Mouse (Mus musculus): ENCODE data around the gene Hrasls5. TPM values are rescaled to one million over a fixed set of nuclear protein-coding genes. Genes with fewer than 3 reads are reported as not detected.

Hrasls5 gene
- polyA plus RNA-seq, 1 experiment from 2014 or later, result not detected

DNA sequence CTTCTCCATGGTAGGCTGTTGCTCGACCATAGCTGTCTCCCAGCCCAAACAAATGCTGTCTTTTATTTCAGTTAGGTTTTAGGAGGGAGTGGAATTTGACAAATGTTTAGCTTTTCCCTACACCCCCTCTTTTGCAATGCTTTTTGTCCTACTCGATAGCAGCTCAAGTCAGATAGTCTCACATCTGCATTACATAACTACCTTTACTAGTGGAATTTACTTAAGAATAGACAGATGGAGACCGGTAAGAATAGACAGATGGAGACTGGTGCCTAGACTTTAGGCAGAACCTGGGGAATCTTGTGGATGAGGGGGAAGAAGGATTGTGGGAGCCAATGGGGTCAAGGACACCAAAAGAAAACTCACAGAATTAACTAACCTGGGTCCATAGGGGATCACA, 28.7 kb upstream of the Hrasls5 start:
- Histone ChIP-seq H3K9ac (no peak overlapping the region), H3K27ac (no peak overlapping the region), H3K9me3 (replicated peaks) (no peaks in the 10 kb centered on the region), H3K4me2 (no peak overlapping the region), H3K4me3 (replicated peaks) (no peak overlapping the region), H3K4me1 (replicated peaks) (peaks cover 10% of the 10 kb centered on the region; the same call in 1 of the 2 replicates), H3K27me3 (no peaks in the 10 kb centered on the region), H3K36me3 (peaks cover 24% of the 10 kb centered on the region)
- 72% methylated on average over 3 of the region's 3 CpGs for WGBS (ENCODE audit: insufficient replicate concordance)
- ATAC-seq (ENCODE audit: low read depth) (no peak), DNase-seq (no peak)

- H3K4me2 ChIP-seq, result no peak overlapping the region
- no peak overlapping the region for H3K27ac ChIP-seq
- DNase-seq (no peak), ATAC-seq (ENCODE audit: low read depth) (no peak)
- peaks cover 9% of the 10 kb centered on the region; the same call in 1 of the 2 replicates for H3K4me1 ChIP-seq (replicated peaks)
- no peak overlapping the region for H3K9ac ChIP-seq
- no peaks in the 10 kb centered on the region for H3K27me3 ChIP-seq
- H3K36me3 ChIP-seq, result peaks cover 24% of the 10 kb centered on the region
- 87% methylated on average over 8 of the region's 8 CpGs for WGBS (ENCODE audit: insufficient replicate concordance)
- no peak overlapping the region for H3K4me3 ChIP-seq (replicated peaks)
- no peaks in the 10 kb centered on the region for H3K9me3 ChIP-seq (replicated peaks)
Observed at GRCm38 (mm10) chr19:7585279-7585678, 27.1 kb upstream of the Hrasls5 start.

- H3K9ac ChIP-seq, result no peak overlapping the region
- H3K36me3 ChIP-seq, result peaks cover 24% of the 10 kb centered on the region
- DNase-seq, result no peak
- no peak overlapping the region for H3K27ac ChIP-seq
- H3K4me3 ChIP-seq (replicated peaks), result no peak overlapping the region
- 89% methylated on average over 6 of the region's 6 CpGs for WGBS (ENCODE audit: insufficient replicate concordance)
- H3K4me1 ChIP-seq (replicated peaks), result peaks cover 4% of the 10 kb centered on the region; the same call in 1 of the 2 replicates
- no peaks in the 10 kb centered on the region for H3K9me3 ChIP-seq (replicated peaks)
- H3K4me2 ChIP-seq, result no peak overlapping the region
- H3K27me3 ChIP-seq, result no peaks in the 10 kb centered on the region
- no peak for ATAC-seq (ENCODE audit: low read depth)
Observed at GRCm38 (mm10) chr19:7585764-7586163, 26.6 kb upstream of the Hrasls5 start.

DNA sequence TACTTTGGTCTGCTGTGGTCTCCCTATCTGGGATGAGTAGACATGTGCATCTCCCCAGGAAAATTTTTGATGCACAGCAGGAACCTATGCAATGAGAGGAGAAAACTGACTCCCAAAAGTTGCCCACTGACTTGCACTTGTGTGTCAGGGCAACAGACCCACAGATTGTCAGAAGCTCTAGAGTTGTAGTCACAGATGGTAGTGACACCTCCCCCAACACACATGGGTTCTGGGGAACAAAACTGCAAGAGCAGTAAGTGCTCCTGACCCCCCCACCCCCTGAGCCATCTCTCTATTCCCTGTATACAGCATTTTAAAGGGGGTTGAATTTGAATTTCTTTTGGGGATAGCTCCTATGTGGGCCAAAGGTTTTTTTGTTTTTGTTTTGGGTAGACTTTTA, 21.5 kb upstream of the Hrasls5 start:
- Histone ChIP-seq H3K4me3 (replicated peaks) (no peak overlapping the region), H3K36me3 (peaks cover 14% of the 10 kb centered on the region), H3K9ac (no peak overlapping the region), H3K27me3 (no peaks in the 10 kb centered on the region), H3K4me2 (no peak overlapping the region), H3K4me1 (replicated peaks) (no peaks in the 10 kb centered on the region), H3K9me3 (replicated peaks) (no peaks in the 10 kb centered on the region), H3K27ac (no peak overlapping the region)
- DNase-seq, result no peak
- ATAC-seq (ENCODE audit: low read depth), result no peak

DNA sequence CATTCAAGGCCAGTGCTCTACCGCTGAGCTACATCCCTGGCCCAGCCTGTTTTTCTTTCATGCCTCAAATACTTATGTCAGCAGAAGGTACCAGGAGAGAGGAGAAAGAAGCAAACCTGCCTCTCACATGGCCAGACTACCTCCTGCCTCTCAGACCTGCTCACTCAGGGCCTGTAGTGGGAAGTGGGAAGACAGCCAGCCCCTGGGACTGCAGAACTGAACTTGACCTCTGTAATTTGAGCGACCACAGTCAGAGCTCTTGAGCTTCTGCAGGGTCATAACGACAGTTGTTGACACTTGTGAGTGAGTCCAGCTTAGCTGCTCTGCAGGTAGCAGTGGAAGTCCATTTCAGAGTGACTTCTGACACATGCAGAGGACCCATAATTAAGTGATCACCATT, 20.3 kb upstream of the Hrasls5 start:
- no peaks in the 10 kb centered on the region for H3K27me3 ChIP-seq
- no peak overlapping the region for H3K4me3 ChIP-seq (replicated peaks)
- no peaks in the 10 kb centered on the region for H3K9me3 ChIP-seq (replicated peaks)
- ATAC-seq (ENCODE audit: low read depth), result no peak
- H3K36me3 ChIP-seq, result peaks cover 7% of the 10 kb centered on the region; the same call in 1 of the 2 replicates
- H3K9ac ChIP-seq, result no peak overlapping the region
- no peak overlapping the region for H3K27ac ChIP-seq
- no peak for DNase-seq
- no peaks in the 10 kb centered on the region for H3K4me1 ChIP-seq (replicated peaks)
- WGBS (ENCODE audit: insufficient replicate concordance), result 58% methylated on average over 3 of the region's 3 CpGs
- no peak overlapping the region for H3K4me2 ChIP-seq

DNA sequence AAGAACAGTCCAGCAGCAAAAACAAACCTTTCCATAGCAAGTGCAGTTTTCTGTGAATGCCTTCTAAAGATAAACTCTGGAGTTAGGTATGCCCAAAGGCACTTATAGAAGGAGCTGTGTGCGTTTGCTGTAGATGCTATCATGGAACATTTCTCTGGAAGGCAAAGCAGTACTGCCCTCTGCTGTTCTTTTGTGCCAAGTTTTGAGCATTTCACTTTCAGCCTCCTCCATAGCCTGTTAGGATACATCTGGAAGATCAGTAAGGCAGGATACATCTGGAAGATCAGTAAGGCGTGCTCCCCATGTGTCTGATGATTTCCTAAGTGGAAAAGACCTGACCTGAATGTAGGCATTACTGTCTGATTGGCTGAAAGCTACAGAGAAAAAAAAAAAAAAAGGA, 16.8 kb upstream of the Hrasls5 start:
- Histone ChIP-seq H3K4me2 (no peak overlapping the region), H3K9me3 (replicated peaks) (no peaks in the 10 kb centered on the region), H3K9ac (no peak overlapping the region), H3K27ac (no peak overlapping the region), H3K27me3 (no peaks in the 10 kb centered on the region), H3K4me1 (replicated peaks) (no peaks in the 10 kb centered on the region), H3K36me3 (no peaks in the 10 kb centered on the region), H3K4me3 (replicated peaks) (no peak overlapping the region)
- DNase-seq (no peak), ATAC-seq (ENCODE audit: low read depth) (no peak)
- 8% methylated on average over 2 of the region's 2 CpGs for WGBS (ENCODE audit: insufficient replicate concordance)

DNA sequence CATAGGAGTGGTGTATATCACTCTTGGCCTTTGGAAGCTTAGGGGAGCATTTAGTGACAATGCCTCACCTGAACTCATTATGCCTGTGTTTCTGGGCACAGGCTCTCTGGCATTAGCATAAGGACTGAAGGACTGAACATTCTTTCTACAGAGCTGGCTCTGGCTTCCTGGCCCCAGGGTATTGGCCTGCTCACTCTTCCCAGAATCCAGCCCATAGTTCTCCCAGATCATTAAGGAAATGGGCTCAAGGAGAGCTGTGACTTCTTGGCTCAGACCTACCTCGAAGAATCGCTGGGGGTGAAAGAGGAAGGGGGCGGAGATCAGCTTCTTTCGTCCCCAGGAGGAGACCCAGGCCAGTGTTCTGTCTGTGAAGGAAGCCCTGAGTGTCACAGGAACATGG, 13.9 kb upstream of the Hrasls5 start:
- ATAC-seq (ENCODE audit: low read depth) (no peak), DNase-seq (no peak)
- no peak overlapping the region for H3K4me3 ChIP-seq (replicated peaks)
- H3K27me3 ChIP-seq, result no peaks in the 10 kb centered on the region
- no peaks in the 10 kb centered on the region for H3K4me1 ChIP-seq (replicated peaks)
- no peaks in the 10 kb centered on the region for H3K36me3 ChIP-seq
- no peak overlapping the region for H3K9ac ChIP-seq
- no peak overlapping the region for H3K27ac ChIP-seq
- H3K4me2 ChIP-seq, result no peak overlapping the region
- 32% methylated on average over 4 of the region's 4 CpGs for WGBS (ENCODE audit: insufficient replicate concordance)
- no peaks in the 10 kb centered on the region for H3K9me3 ChIP-seq (replicated peaks)

DNA sequence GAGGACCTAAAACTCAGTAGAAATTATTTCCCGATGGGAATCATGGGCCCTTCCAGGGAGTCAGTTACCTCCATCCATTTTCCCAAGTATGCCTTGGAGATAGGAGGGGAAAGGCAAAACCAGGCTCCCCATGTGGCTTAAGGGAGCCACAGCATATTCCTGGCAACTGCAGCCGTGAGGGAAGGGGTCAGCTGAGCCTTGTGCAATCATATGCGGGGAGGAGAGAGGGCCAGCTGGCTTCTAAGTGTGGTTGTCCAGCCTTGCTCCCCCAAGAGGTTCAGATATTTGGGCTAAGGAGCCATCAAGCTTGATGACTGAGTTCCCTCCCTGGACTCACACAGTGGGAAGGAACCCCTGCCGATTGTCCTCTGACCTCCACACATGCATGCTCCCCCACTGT, 10.8 kb upstream of the Hrasls5 start:
- H3K4me1 ChIP-seq (replicated peaks), result 0 out of 2 replicates have a peak, but pooled peaks cover 3% of the 10 kb centered on the region
- 72% methylated on average over 4 of the region's 4 CpGs for WGBS (ENCODE audit: insufficient replicate concordance)
- no peak for ATAC-seq (ENCODE audit: low read depth)
- DNase-seq, result no peak
- no peak overlapping the region for H3K27ac ChIP-seq
- no peaks in the 10 kb centered on the region for H3K9me3 ChIP-seq (replicated peaks)
- H3K27me3 ChIP-seq, result peaks cover 11% of the 10 kb centered on the region
- no peaks in the 10 kb centered on the region for H3K36me3 ChIP-seq
- H3K4me3 ChIP-seq (replicated peaks), result no peak overlapping the region
- no peak overlapping the region for H3K9ac ChIP-seq
- H3K4me2 ChIP-seq, result no peak overlapping the region

- Histone ChIP-seq H3K9me3 (replicated peaks) (no peaks in the 10 kb centered on the region), H3K4me1 (replicated peaks) (peaks cover 7% of the 10 kb centered on the region; the same call in 1 of the 2 replicates), H3K36me3 (no peaks in the 10 kb centered on the region), H3K4me2 (no peak overlapping the region), H3K9ac (no peak overlapping the region), H3K27ac (no peak overlapping the region), H3K27me3 (peaks cover 25% of the 10 kb centered on the region), H3K4me3 (replicated peaks) (no peak overlapping the region)
- ATAC-seq (ENCODE audit: low read depth) (no peak), DNase-seq (no peak)
- 71% methylated on average over 10 of the region's 10 CpGs for WGBS (ENCODE audit: insufficient replicate concordance)
Observed at GRCm38 (mm10) chr19:7604107-7604506, 8.2 kb upstream of the Hrasls5 start.

DNA sequence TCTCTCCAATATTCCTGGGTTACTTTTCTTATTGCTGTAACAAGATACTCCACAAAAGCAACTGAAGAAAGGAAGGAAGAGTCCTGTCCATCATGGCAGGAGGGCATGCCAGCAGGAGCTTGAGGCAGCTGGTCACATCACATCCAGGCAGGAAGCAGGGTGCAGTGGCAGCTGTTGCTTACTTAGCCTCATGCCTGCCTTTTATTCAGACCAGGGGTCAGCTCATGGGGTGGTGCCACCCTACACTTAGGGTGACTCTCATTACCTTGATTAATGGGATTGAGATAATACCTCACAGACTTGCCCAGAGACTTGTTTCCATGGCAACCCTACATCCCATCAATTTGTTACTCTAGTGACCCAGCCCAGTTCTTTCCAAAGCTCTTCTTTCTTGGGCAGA, 7.3 kb upstream of the Hrasls5 start:
- H3K9me3 ChIP-seq (replicated peaks), result no peaks in the 10 kb centered on the region
- no peak overlapping the region for H3K27ac ChIP-seq
- H3K4me1 ChIP-seq (replicated peaks), result peaks cover 7% of the 10 kb centered on the region; the same call in 1 of the 2 replicates
- DNase-seq (no peak), ATAC-seq (ENCODE audit: low read depth) (no peak)
- H3K4me3 ChIP-seq (replicated peaks), result no peak overlapping the region
- H3K27me3 ChIP-seq, result peaks cover 28% of the 10 kb centered on the region
- H3K9ac ChIP-seq, result no peak overlapping the region
- no peak overlapping the region for H3K4me2 ChIP-seq
- H3K36me3 ChIP-seq, result no peaks in the 10 kb centered on the region

DNA sequence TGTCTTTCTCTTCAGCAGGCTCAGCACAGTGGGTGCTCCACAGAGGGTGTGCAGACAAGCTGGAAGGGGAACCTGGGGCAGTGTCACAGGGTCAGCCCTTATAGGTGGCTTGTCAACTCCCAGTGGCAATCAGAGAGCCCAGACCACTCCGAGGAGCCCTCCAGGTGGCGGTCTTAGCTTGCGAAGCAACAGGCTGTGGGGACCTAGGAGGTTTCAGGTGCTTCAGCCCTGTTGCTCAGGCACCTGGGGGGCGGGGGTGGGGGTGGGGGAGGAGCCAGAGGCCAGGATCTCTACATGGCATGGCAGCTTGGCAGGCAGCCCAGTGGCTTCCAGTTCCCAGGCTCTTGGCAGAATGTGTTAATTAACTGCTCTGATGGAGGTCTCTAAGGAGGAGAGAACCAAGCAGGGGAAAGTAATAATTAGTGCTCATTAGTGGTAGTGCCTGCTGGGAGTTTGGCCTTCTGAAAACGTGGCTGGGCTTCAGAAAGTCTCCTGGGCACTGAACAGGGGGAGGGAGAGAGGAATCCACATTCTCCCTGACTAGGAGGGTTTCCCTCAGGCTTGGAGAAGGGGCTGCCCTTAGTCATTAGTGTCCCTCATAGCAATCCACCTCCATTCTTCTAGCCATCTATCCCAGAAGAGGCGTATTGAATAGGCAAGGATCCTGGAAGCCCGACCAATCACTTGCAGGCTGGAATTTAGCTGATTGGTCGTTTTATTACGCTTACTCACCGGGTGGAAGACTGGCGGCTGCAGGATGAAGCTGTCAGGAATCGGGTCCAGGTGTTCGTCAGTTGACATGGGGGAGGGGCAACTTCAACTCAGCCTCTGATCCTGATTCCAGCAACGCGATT, 6.2 kb upstream of the Hrasls5 start:
- H3K9me3 ChIP-seq (replicated peaks), result no peaks in the 10 kb centered on the region
- H3K27me3 ChIP-seq, result peaks cover 36% of the 10 kb centered on the region
- no peak overlapping the region for H3K27ac ChIP-seq
- H3K4me2 ChIP-seq, result peak overlapping the region; percentile 45
- DNase-seq, result no peak
- no peak for ATAC-seq (ENCODE audit: low read depth)
- no peak overlapping the region for H3K9ac ChIP-seq
- no peak overlapping the region for H3K4me3 ChIP-seq (replicated peaks)
- H3K4me1 ChIP-seq (replicated peaks), result peaks cover 7% of the 10 kb centered on the region; the same call in 1 of the 2 replicates
- no peaks in the 10 kb centered on the region for H3K36me3 ChIP-seq
- WGBS (ENCODE audit: insufficient replicate concordance), result 9% methylated on average over 15 of the region's 15 CpGs

Measured in liver, embryonic 13.5 days (tissue).